ENCODE assay signal across 8 mouse cellular contexts in genomic region chr10:71292254-71292653, GRCm38 (mm10). TPM values are rescaled to one million over a fixed set of nuclear protein-coding genes. Genes with fewer than 3 reads are reported as not detected.
DNase-seq lines count a peak whose midpoint lies in the region; ATAC-seq and TF ChIP-seq lines count a peak whose summit lies in the region.

No protein-coding gene starts in this region.

- WGBS in kidney, embryonic 16.5 days = 9% methylated on average over 9 of the region's 11 CpGs
- WGBS in embryonic facial prominence, embryonic 11.5 days = 41% methylated on average over 3 of the region's 11 CpGs
- 3% methylated on average over 10 of the region's 11 CpGs for WGBS in limb, embryonic 14.5 days
- 15% methylated on average over 4 of the region's 11 CpGs for WGBS in stomach, postnatal 0 days

- 0 out of 2 replicates have a peak, but pooled peaks cover 3% of the 10 kb centered on the region for H3K4me1 ChIP-seq in kidney, embryonic 16.5 days (ENCODE audit: insufficient read depth, low read length)
- H3K4me1 ChIP-seq in embryonic facial prominence, embryonic 11.5 days (ENCODE audit: control insufficient read depth, insufficient read depth, low read length) = no peaks in the 10 kb centered on the region
- 0 out of 2 replicates have a peak, but pooled peaks cover 3% of the 10 kb centered on the region for H3K4me1 ChIP-seq in limb, embryonic 14.5 days (ENCODE audit: control insufficient read depth, insufficient read depth, low read length)
- H3K4me1 ChIP-seq in stomach, postnatal 0 days (replicated peaks; ENCODE audit: control insufficient read depth, insufficient read depth) = no peaks in the 10 kb centered on the region

- H3K36me3 ChIP-seq in kidney, embryonic 16.5 days (ENCODE audit: insufficient read depth, low read length) = no peaks in the 10 kb centered on the region
- no peaks in the 10 kb centered on the region for H3K36me3 ChIP-seq in embryonic facial prominence, embryonic 11.5 days (replicated peaks; ENCODE audit: control insufficient read depth, insufficient read depth, low read depth, low read length)
- H3K36me3 ChIP-seq in limb, embryonic 14.5 days (ENCODE audit: control insufficient read depth, insufficient read depth, low read length) = no peaks in the 10 kb centered on the region
- H3K36me3 ChIP-seq in stomach, postnatal 0 days (ENCODE audit: control insufficient read depth, insufficient read depth, low read length) = no peaks in the 10 kb centered on the region

- ATAC-seq in kidney, embryonic 16.5 days (ENCODE audit: low FRiP score, low TSS enrichment) = peak; percentile 50; the same call in 1 of the 2 replicates
- peak; percentile 64 for ATAC-seq in embryonic facial prominence, embryonic 11.5 days (replicated peaks; ENCODE audit: insufficient number of reproducible peaks, low FRiP score, low TSS enrichment, low read depth)
- peak; percentile 86 for ATAC-seq in limb, embryonic 14.5 days (ENCODE audit: low FRiP score, low read depth)
- peak; percentile 56; the same call in 1 of the 2 replicates for ATAC-seq in stomach, postnatal 0 days (ENCODE audit: low FRiP score, low TSS enrichment)

- no peak for TF ChIP-seq POLR2A in limb, embryonic 14.5 days (IDR thresholded peaks at IDR 0.05; ENCODE audit: borderline replicate concordance, extremely low read depth, insufficient read depth, insufficient read length)

- no peaks in the 10 kb centered on the region for H3K9me3 ChIP-seq in kidney, embryonic 16.5 days (ENCODE audit: low read length)
- H3K9me3 ChIP-seq in embryonic facial prominence, embryonic 11.5 days (replicated peaks; ENCODE audit: control insufficient read depth, low read length) = no peaks in the 10 kb centered on the region
- no peaks in the 10 kb centered on the region for H3K9me3 ChIP-seq in limb, embryonic 14.5 days (ENCODE audit: control insufficient read depth, low read length)
- H3K9me3 ChIP-seq in stomach, postnatal 0 days (ENCODE audit: control insufficient read depth, low read length) = no peaks in the 10 kb centered on the region

- no peak for TF ChIP-seq CTCF in stomach, postnatal 0 days (IDR thresholded peaks at IDR 0.05; ENCODE audit: low read depth)

- H3K9ac ChIP-seq in kidney, embryonic 16.5 days (replicated peaks; ENCODE audit: low read length) = no peak overlapping the region
- H3K9ac ChIP-seq in embryonic facial prominence, embryonic 11.5 days (replicated peaks; ENCODE audit: low read length) = no peak overlapping the region
- H3K9ac ChIP-seq in limb, embryonic 14.5 days (ENCODE audit: low read depth, low read length, severe bottlenecking) = no peak overlapping the region
- H3K9ac ChIP-seq in stomach, postnatal 0 days (ENCODE audit: low read length) = no peak overlapping the region

- no peaks in the 10 kb centered on the region for H3K27me3 ChIP-seq in kidney, embryonic 16.5 days (ENCODE audit: insufficient read depth, low read length)
- no peaks in the 10 kb centered on the region for H3K27me3 ChIP-seq in embryonic facial prominence, embryonic 11.5 days (ENCODE audit: control insufficient read depth, insufficient read depth, low read length)
- no peaks in the 10 kb centered on the region for H3K27me3 ChIP-seq in limb, embryonic 14.5 days (ENCODE audit: control insufficient read depth, insufficient read depth, low read length)
- H3K27me3 ChIP-seq in stomach, postnatal 0 days (ENCODE audit: control insufficient read depth, insufficient read depth, low read length) = no peaks in the 10 kb centered on the region

- DNase-seq in kidney, adult 18-20 months = no peak
- DNase-seq in embryonic facial prominence, embryonic 11.5 days (ENCODE audit: low spot score) = peak; percentile 36
- DNase-seq in limb, embryonic 14.5 days (ENCODE audit: low spot score) = peak; percentile 80
- peak; percentile 51 for DNase-seq in stomach, postnatal 0 days (ENCODE audit: low spot score)
- no peak for DNase-seq in ovary, postnatal 10 days (ENCODE audit: low spot score)
- DNase-seq in layer of hippocampus, postnatal 25 days (ENCODE audit: extremely low spot score in 1 of 2, low spot score in 1 of 2) = no peak
- no peak for DNase-seq in urinary bladder, postnatal 10 days (ENCODE audit: low spot score)

- H3K27ac ChIP-seq in kidney, embryonic 16.5 days (ENCODE audit: low read length) = no peak overlapping the region
- no peak overlapping the region for H3K27ac ChIP-seq in embryonic facial prominence, embryonic 11.5 days (replicated peaks; ENCODE audit: low read depth, low read length)
- H3K27ac ChIP-seq in limb, embryonic 14.5 days (replicated peaks; ENCODE audit: low read depth, low read length) = no peak overlapping the region
- no peak overlapping the region for H3K27ac ChIP-seq in stomach, postnatal 0 days (replicated peaks)

- TF ChIP-seq EP300 in stomach, postnatal 0 days (optimal IDR thresholded peaks at IDR 0.05) = no peak

- H3K4me2 ChIP-seq in kidney, embryonic 16.5 days (replicated peaks; ENCODE audit: low read depth, low read length) = peak overlapping the region; percentile 31
- peak overlapping the region; percentile 5; the same call in 1 of the 2 replicates for H3K4me2 ChIP-seq in embryonic facial prominence, embryonic 11.5 days (ENCODE audit: low read depth, low read length)
- H3K4me2 ChIP-seq in limb, embryonic 14.5 days (replicated peaks; ENCODE audit: low read depth, low read length, severe bottlenecking) = peak overlapping the region; percentile 19
- H3K4me2 ChIP-seq in stomach, postnatal 0 days (replicated peaks; ENCODE audit: low read depth) = peak overlapping the region; percentile 6; the same call in 1 of the 2 replicates

- H3K4me3 ChIP-seq in kidney, embryonic 16.5 days (ENCODE audit: low read length) = peak overlapping the region; percentile 3; the same call in 1 of the 2 replicates
- H3K4me3 ChIP-seq in embryonic facial prominence, embryonic 11.5 days (ENCODE audit: low read depth, low read length) = no peak overlapping the region
- no peak overlapping the region for H3K4me3 ChIP-seq in limb, embryonic 14.5 days (replicated peaks; ENCODE audit: low read length)
- no peak overlapping the region for H3K4me3 ChIP-seq in stomach, postnatal 0 days (ENCODE audit: low read depth, low read length)

RNA-seq across cellular contexts. Expression of gene Ube2d1, which starts 7.2 kb away (rescaled TPM):
- 54.3 and 66.1 TPM in 2 replicates for polyA plus RNA-seq in kidney, embryonic 16.5 days (2015; fragmentation: Nextera tagmentation; extraction: Ambion mirVana)
- 149 and 158 TPM in 2 replicates for polyA plus RNA-seq in embryonic facial prominence, embryonic 11.5 days (2014; fragmentation: Nextera tagmentation; extraction: Ambion mirVana)
- 89.5 and 103 TPM in 2 replicates for polyA plus RNA-seq in limb, embryonic 14.5 days (2012; rRNA removed)
- 76.3 and 82.0 TPM in 2 replicates for polyA plus RNA-seq in limb, embryonic 14.5 days (2014; fragmentation: Nextera tagmentation; extraction: Ambion mirVana)
- polyA plus RNA-seq in stomach, postnatal 0 days (2015; fragmentation: Nextera tagmentation; extraction: Ambion mirVana) = 25.6 and 30.7 TPM in 2 replicates
- 10 to 100 TPM; 51.4 to 58.2 TPM for total RNA-seq in layer of hippocampus, postnatal 25 days (2021)

RNA-seq across cellular contexts. Expression of gene Cisd1, which starts 52.5 kb away (rescaled TPM):
- polyA plus RNA-seq in kidney, embryonic 16.5 days (2015; fragmentation: Nextera tagmentation; extraction: Ambion mirVana) = 137 and 139 TPM in 2 replicates
- polyA plus RNA-seq in embryonic facial prominence, embryonic 11.5 days (2014; fragmentation: Nextera tagmentation; extraction: Ambion mirVana) = 121 and 128 TPM in 2 replicates
- polyA plus RNA-seq in limb, embryonic 14.5 days (2012; rRNA removed) = 25.0 and 35.7 TPM in 2 replicates
- polyA plus RNA-seq in limb, embryonic 14.5 days (2014; fragmentation: Nextera tagmentation; extraction: Ambion mirVana) = 79.1 and 80.0 TPM in 2 replicates
- polyA plus RNA-seq in stomach, postnatal 0 days (2015; fragmentation: Nextera tagmentation; extraction: Ambion mirVana) = 143 and 147 TPM in 2 replicates
- 100 to 1,000 TPM; 122 to 143 TPM for total RNA-seq in layer of hippocampus, postnatal 25 days (2021)

RNA-seq across cellular contexts. Expression of gene Tfam, which starts 54.2 kb away (rescaled TPM):
- polyA plus RNA-seq in kidney, embryonic 16.5 days (2015; fragmentation: Nextera tagmentation; extraction: Ambion mirVana) = 84.6 and 89.5 TPM in 2 replicates
- 119 and 125 TPM in 2 replicates for polyA plus RNA-seq in embryonic facial prominence, embryonic 11.5 days (2014; fragmentation: Nextera tagmentation; extraction: Ambion mirVana)
- polyA plus RNA-seq in limb, embryonic 14.5 days (2012; rRNA removed) = 17.5 and 28.4 TPM in 2 replicates
- polyA plus RNA-seq in limb, embryonic 14.5 days (2014; fragmentation: Nextera tagmentation; extraction: Ambion mirVana) = 58.7 and 59.4 TPM in 2 replicates
- 33.2 and 35.2 TPM in 2 replicates for polyA plus RNA-seq in stomach, postnatal 0 days (2015; fragmentation: Nextera tagmentation; extraction: Ambion mirVana)
- 10 to 100 TPM; 36.1 to 49.5 TPM for total RNA-seq in layer of hippocampus, postnatal 25 days (2021)

RNA-seq across cellular contexts. Expression of gene Ipmk, which starts 55.3 kb away (rescaled TPM):
- 15.6 and 16.1 TPM in 2 replicates for polyA plus RNA-seq in kidney, embryonic 16.5 days (2015; fragmentation: Nextera tagmentation; extraction: Ambion mirVana)
- polyA plus RNA-seq in embryonic facial prominence, embryonic 11.5 days (2014; fragmentation: Nextera tagmentation; extraction: Ambion mirVana) = 20.3 and 21.0 TPM in 2 replicates
- polyA plus RNA-seq in limb, embryonic 14.5 days (2012; rRNA removed) = 8.6 and 8.8 TPM in 2 replicates
- polyA plus RNA-seq in limb, embryonic 14.5 days (2014; fragmentation: Nextera tagmentation; extraction: Ambion mirVana) = 11.9 and 13.3 TPM in 2 replicates
- 9.0 and 9.7 TPM in 2 replicates for polyA plus RNA-seq in stomach, postnatal 0 days (2015; fragmentation: Nextera tagmentation; extraction: Ambion mirVana)
- 10 to 100 TPM; 38.3 to 39.9 TPM for total RNA-seq in layer of hippocampus, postnatal 25 days (2021)

Comparison
In these comparisons a context has a peak if more than half of its experiments do, and no peak if none do; other contexts are left out.
1. DNase-seq: peak in embryonic facial prominence, embryonic 11.5 days (single experiment), limb, embryonic 14.5 days (single experiment) and stomach, postnatal 0 days (single experiment); none in kidney, adult 18-20 months (single experiment), ovary, postnatal 10 days (single experiment), layer of hippocampus, postnatal 25 days (0 of 2) and urinary bladder, postnatal 10 days (single experiment).
2. Peak in every context shown above with its lines, with median percentiles within 50 percentile points of each other: ATAC-seq and H3K4me2 ChIP-seq.